Mouse (Mus musculus) gastrocnemius, postnatal 14 days (tissue): ENCODE measurements around the gene Emc7. TPM values are rescaled to one million over a fixed set of nuclear protein-coding genes. Genes with fewer than 3 reads are reported as not detected.

Experiments used
- DNase-seq: peaks from one replicate; pipeline ENCODE4 v3.0.0; 2021; ENCODE audit warnings: mixed read lengths
- intact Hi-C: fragments of 180-260 bp; cut with DNase I; formaldehyde crosslinking; loops from one replicate; pipeline ENCODE4 v1.15.1; 2025; ENCODE audit warnings: low total_unique reads
- total RNA-seq, 2 experiments: library from RNA; stranded (reverse); gene quantifications; 2 replicates each; pipeline ENCODE4 v1.2.3; 2021

Gene Emc7
- total RNA-seq, 2 experiments from 2014 or later, result 12.3 to 12.8 TPM

- DNase-seq, result no peak
- intact Hi-C loops, result no loop called here
Observed at GRCm38 (mm10) chr2:112470961-112471381, 16.2 kb downstream of the Emc7 start.

- intact Hi-C loops, result no loop called here
Observed at GRCm38 (mm10) chr2:112472076-112472475, 17.3 kb downstream of the Emc7 start.

GRCm38 (mm10) chr2:112474997-112475724, 20.4 kb downstream of the Emc7 start:
- no peak for DNase-seq

More at GRCm38 (mm10) chr2:112472076-112472475, 17.3 kb downstream of the Emc7 start:
- no peak for DNase-seq

GRCm38 (mm10) chr2:112476554-112476953, 21.8 kb downstream of the Emc7 start:
- intact Hi-C loops, result no loop called here
- no peak for DNase-seq

More at GRCm38 (mm10) chr2:112474997-112475724, 20.4 kb downstream of the Emc7 start:
- intact Hi-C loops, result no loop called here

GRCm38 (mm10) chr2:112480669-112481068, 25.9 kb downstream of the Emc7 start, which contains the start of gene Chrm5:
Gene Chrm5 (minus strand): TSS chr2:112480769.
- intact Hi-C loops, result loop anchor here (5.0 kb wide), 1 partner anchor 103 kb away; the partner anchor contains the start of gene Katnbl1
- DNase-seq, result no peak

- DNase-seq, result no peak
- intact Hi-C loops, result loop anchor here (5.0 kb wide), 1 partner anchor 104 kb away; the partner anchor contains the start of gene Katnbl1
Observed at GRCm38 (mm10) chr2:112481564-112481963, 26.8 kb downstream of the Emc7 start.

GRCm38 (mm10) chr2:112482533-112483333, 27.9 kb downstream of the Emc7 start:
- DNase-seq, result no peak
- intact Hi-C loops, result loop anchor here (5.0 kb wide), 1 partner anchor 105 kb away; the partner anchor contains the start of gene Katnbl1

GRCm38 (mm10) chr2:112483334-112483651, 28.5 kb downstream of the Emc7 start:
- intact Hi-C loops, result loop anchor here (5.0 kb wide), 1 partner anchor 106 kb away; the partner anchor contains the start of gene Katnbl1
- no peak for DNase-seq

GRCm38 (mm10) chr2:112484886-112485285, 30.1 kb downstream of the Emc7 start:
- intact Hi-C loops, result loop anchor here (5.0 kb wide), 1 partner anchor 108 kb away; the partner anchor contains the start of gene Katnbl1

GRCm38 (mm10) chr2:112490483-112491196, 35.8 kb downstream of the Emc7 start:
- intact Hi-C loops, result no loop called here
- no peak for DNase-seq

More at GRCm38 (mm10) chr2:112484886-112485285, 30.1 kb downstream of the Emc7 start:
- peak; percentile 52 for DNase-seq

- intact Hi-C loops, result no loop called here
- DNase-seq, result no peak
Observed at GRCm38 (mm10) chr2:112491629-112492028, 36.8 kb downstream of the Emc7 start.

GRCm38 (mm10) chr2:112492431-112492855, 37.6 kb downstream of the Emc7 start:
- DNase-seq, result no peak

GRCm38 (mm10) chr2:112492856-112493538, 38.2 kb downstream of the Emc7 start, which contains the start of gene Aven:
Gene Aven (plus strand): TSS chr2:112492964.
- DNase-seq, result peak; percentile 88
- intact Hi-C loops, result no loop called here

More at GRCm38 (mm10) chr2:112492431-112492855, 37.6 kb downstream of the Emc7 start:
- intact Hi-C loops, result no loop called here

GRCm38 (mm10) chr2:112493539-112494260, 38.9 kb downstream of the Emc7 start:
- DNase-seq, result no peak
- intact Hi-C loops, result no loop called here

- intact Hi-C loops, result no loop called here
- no peak for DNase-seq
Observed at GRCm38 (mm10) chr2:112497851-112498250, 43.1 kb downstream of the Emc7 start.

- intact Hi-C loops, result loop anchor here (10.0 kb wide), 1 partner anchor 264 kb away; no protein-coding TSS in a partner anchor
- peak; percentile 82 for DNase-seq
Observed at GRCm38 (mm10) chr2:112501209-112501608, 46.4 kb downstream of the Emc7 start.

GRCm38 (mm10) chr2:112503978-112504377, 49.2 kb downstream of the Emc7 start:
- DNase-seq, result no peak
- intact Hi-C loops, result loop anchor here (10.0 kb wide), 1 partner anchor 261 kb away; no protein-coding TSS in a partner anchor
